In genomic region chr16:97009116-97010055, GRCm38 (mm10) we compare ENCODE assay signal across 13 mouse cellular contexts.
DNase-seq lines count a peak whose midpoint lies in the region; ATAC-seq lines count a peak whose summit lies in the region.
"Had no signal": no experiment of that assay in that cellular context is flagged by ENCODE, and none has a peak within 500 bp of the region (broad histone marks: within the 10 kb centered on the region; RNA-seq: fewer than 3 reads in every experiment).

No protein-coding gene starts in this region.

- no peaks in the 10 kb centered on the region for H3K27me3 ChIP-seq in neural tube, embryonic 12.5 days (replicated peaks)
- no peaks in the 10 kb centered on the region for H3K27me3 ChIP-seq in hindbrain, embryonic 13.5 days
- H3K27me3 ChIP-seq: CH12.LX had no signal

- DNase-seq in neural tube, embryonic 10.5 days (ENCODE audit: extremely low spot score, low spot score), result no peak
- peak; percentile 10 for DNase-seq in left cerebral cortex, postnatal 4 days
- peak; percentile 15 for DNase-seq in right cerebral cortex, postnatal 14 days
- no peak for DNase-seq in lung, postnatal 36 days
- DNase-seq in adrenal gland, postnatal 36 days, result no peak
- no peak for DNase-seq in urinary bladder, adult 18-20 months (ENCODE audit: low spot score in 2 of 2)
- DNase-seq: cerebellum, adult 9-11 months; heart, adult 2 months; thymus, postnatal 25 days had no signal

- 61% methylated on average over 4 of the region's 4 CpGs for WGBS in neural tube, embryonic 12.5 days
- 46% methylated on average over 4 of the region's 4 CpGs for WGBS in hindbrain, embryonic 13.5 days

- ATAC-seq in neural tube, embryonic 12.5 days (ENCODE audit: low FRiP score, low read depth), result 0 out of 2 replicates have a peak, but pooled peaks have one; percentile 41
- ATAC-seq in hindbrain, embryonic 13.5 days (ENCODE audit: low FRiP score), result peak; percentile 73

- no peak overlapping the region for H3K4me2 ChIP-seq in neural tube, embryonic 12.5 days (replicated peaks)
- no peak overlapping the region for H3K4me2 ChIP-seq in hindbrain, embryonic 13.5 days

- no peaks in the 10 kb centered on the region for H3K9me3 ChIP-seq in neural tube, embryonic 12.5 days
- no peaks in the 10 kb centered on the region for H3K9me3 ChIP-seq in hindbrain, embryonic 13.5 days

- no peak overlapping the region for H3K9ac ChIP-seq in neural tube, embryonic 12.5 days
- peak overlapping the region; percentile 51; the same call in 1 of the 2 replicates for H3K9ac ChIP-seq in hindbrain, embryonic 13.5 days

- H3K4me1 ChIP-seq in neural tube, embryonic 12.5 days, result no peaks in the 10 kb centered on the region
- peaks cover 38% of the 10 kb centered on the region for H3K4me1 ChIP-seq in hindbrain, embryonic 13.5 days (replicated peaks)

- no peaks in the 10 kb centered on the region for H3K36me3 ChIP-seq in neural tube, embryonic 12.5 days
- no peaks in the 10 kb centered on the region for H3K36me3 ChIP-seq in hindbrain, embryonic 13.5 days

- no peak overlapping the region for H3K27ac ChIP-seq in neural tube, embryonic 12.5 days
- H3K27ac ChIP-seq in hindbrain, embryonic 13.5 days, result peak overlapping the region; percentile 84
- H3K27ac ChIP-seq: heart, adult 2 months had no signal

- H3K4me3 ChIP-seq in neural tube, embryonic 12.5 days, result no peak overlapping the region
- H3K4me3 ChIP-seq in hindbrain, embryonic 13.5 days, result no peak overlapping the region
- H3K4me3 ChIP-seq: erythroblast, embryonic 14.5 days; heart, adult 2 months had no signal

- intact Hi-C loops in left cerebral cortex, postnatal 4 days (cut with DNase I), result loop anchor here (10.0 kb wide), 1 partner anchor 155 kb away; no protein-coding TSS in a partner anchor

Comparison
In these comparisons a context has a peak if more than half of its experiments do, and no peak if none do; other contexts are left out.
1. DNase-seq: peak in left cerebral cortex, postnatal 4 days (single experiment) and right cerebral cortex, postnatal 14 days (single experiment); none in neural tube, embryonic 10.5 days (single experiment), lung, postnatal 36 days (single experiment), adrenal gland, postnatal 36 days (0 of 2) and urinary bladder, adult 18-20 months (0 of 2).